Mouse (Mus musculus) G1E (cell line): Measurements from ENCODE around the gene Zmynd11. TPM values are rescaled to one million over a fixed set of nuclear protein-coding genes. Genes with fewer than 3 reads are reported as not detected.
"Not testable (repeated sequence)": the region's sequence is repeated elsewhere in the genome, so short reads cannot be mapped to it uniquely, and the experiment has no call there.

Experiments used
- ATAC-seq: 2 replicates; pipeline ENCODE4 v1.8.0; 2016; ENCODE audit warnings: mild to moderate bottlenecking; ENCODE audit not compliant: insufficient number of reproducible peaks, poor library complexity, low FRiP score, severe bottlenecking; ENCODE audit errors: extremely low read depth
- DNase-seq: peaks from one replicate; pipeline ENCODE4 v3.0.0; 2012; ENCODE audit warnings: low spot score
- H3K27me3 ChIP-seq: 2 replicates; pipeline ENCODE4 v1.6.1; 2012; ENCODE audit warnings: mild to moderate bottlenecking, low read length, inconsistent platforms; ENCODE audit not compliant: insufficient read depth
- H3K36me3 ChIP-seq: replicated peaks from 2 replicates; pipeline ENCODE3; 2012; ENCODE audit warnings: mild to moderate bottlenecking, inconsistent platforms
- H3K4me1 ChIP-seq: 2 replicates; pipeline ENCODE4 v1.6.1; 2012; ENCODE audit warnings: low read depth, low read length, inconsistent platforms, mixed read lengths; ENCODE audit not compliant: insufficient read depth
- H3K4me3 ChIP-seq: 2 replicates; pipeline ENCODE4 v1.5.1; 2012; ENCODE audit warnings: low read depth, mild to moderate bottlenecking, inconsistent platforms, low read length, moderate library complexity, mixed read lengths
- H3K9me3 ChIP-seq: replicated peaks from 2 replicates; pipeline ENCODE4 v1.6.1; 2012; ENCODE audit warnings: inconsistent platforms
- CTCF ChIP-seq: IDR thresholded peaks from 2 replicates; pipeline ENCODE4 v1.5.1; 2012; ENCODE audit warnings: low read depth, low read length, inconsistent platforms, mixed read lengths
- GATA1 ChIP-seq: IDR thresholded peaks from 2 replicates; pipeline ENCODE4 v1.6.1; 2012; ENCODE audit warnings: borderline replicate concordance, low read length, inconsistent platforms, mixed read lengths
- GATA2 ChIP-seq: IDR thresholded peaks from 2 replicates; pipeline ENCODE4 v1.6.1; 2012; ENCODE audit warnings: low read depth, low read length, inconsistent platforms, borderline replicate concordance
- POLR2AphosphoS5 ChIP-seq: IDR thresholded peaks from 2 replicates; pipeline ENCODE4 v1.6.1; 2012; ENCODE audit warnings: low read depth, low read length, inconsistent platforms; ENCODE audit not compliant: insufficient replicate concordance
- TAL1 ChIP-seq: conservative IDR thresholded peaks from 2 replicates; pipeline ENCODE4 v1.6.1; 2012; ENCODE audit warnings: low read depth, low read length, inconsistent platforms, mixed read lengths
- polyA plus RNA-seq: library from polyadenylated mRNA; stranded (reverse); fragments of >175 nt; gene quantifications from 2 replicates; pipeline ENCODE4 v1.2.3, GENCODE M21; 2012
- total RNA-seq, 2 experiments: library from RNA; stranded (forward) in 1 of 2; stranded (reverse) in 1 of 2; fragments of 200-1000 nt in 1 of 2; fragments of >200 nt in 1 of 2; fragmentation: Nextera tagmentation in 1 of 2; gene quantifications; 2 replicates each; pipeline ENCODE4 v1.2.3; 2014 to 2017

Gene Zmynd11
- total and polyA plus RNA-seq, 3 experiments = 23.8 to 90.0 (median 76.9) TPM

GRCm38 (mm10) chr13:9753706-9754105 lies 11.4 kb downstream of the Zmynd11 start:
- Histone ChIP-seq H3K4me1 (peaks cover 11% of the 10 kb centered on the region), H3K9me3 (no peaks in the 10 kb centered on the region), H3K27me3 (no peaks in the 10 kb centered on the region), H3K36me3 (peaks cover 21% of the 10 kb centered on the region), H3K4me3 (no peak overlapping the region)
- DNase-seq (no peak), ATAC-seq (no peak)
- TF ChIP-seq GATA2 = no peak
- TF ChIP-seq TAL1 = no peak
- TF ChIP-seq POLR2AphosphoS5 = no peak
- no peak for TF ChIP-seq GATA1
- TF ChIP-seq CTCF = no peak

- DNase-seq = no peak
- H3K4me1 ChIP-seq = 0 out of 2 replicates have a peak, but pooled peaks cover 2% of the 10 kb centered on the region
- H3K4me3 ChIP-seq = no peak overlapping the region
- no peak for ATAC-seq
- peaks cover 17% of the 10 kb centered on the region for H3K36me3 ChIP-seq
- no peak for TF ChIP-seq GATA2
- TF ChIP-seq TAL1 = no peak
- no peak for TF ChIP-seq CTCF
- no peak for TF ChIP-seq GATA1
- no peak for TF ChIP-seq POLR2AphosphoS5
- H3K9me3 ChIP-seq = no peaks in the 10 kb centered on the region
- H3K27me3 ChIP-seq = no peaks in the 10 kb centered on the region
These were observed 14.8 kb downstream of the Zmynd11 start for GRCm38 (mm10) chr13:9750320-9750719.

GRCm38 (mm10) chr13:9749796-9750195 lies 15.3 kb downstream of the Zmynd11 start:
- no peak overlapping the region for H3K4me3 ChIP-seq
- peaks cover 18% of the 10 kb centered on the region for H3K36me3 ChIP-seq
- H3K4me1 ChIP-seq = 0 out of 2 replicates have a peak, but pooled peaks cover 2% of the 10 kb centered on the region
- no peak for DNase-seq
- ATAC-seq = no peak
- no peaks in the 10 kb centered on the region for H3K27me3 ChIP-seq
- TF ChIP-seq TAL1 (no peak), GATA1 (no peak), POLR2AphosphoS5 (no peak), CTCF (no peak), GATA2 (no peak)
- H3K9me3 ChIP-seq = no peaks in the 10 kb centered on the region

GRCm38 (mm10) chr13:9738190-9738589 lies 26.9 kb downstream of the Zmynd11 start:
- peaks cover 21% of the 10 kb centered on the region for H3K36me3 ChIP-seq
- no peak for ATAC-seq
- no peak for TF ChIP-seq CTCF
- TF ChIP-seq POLR2AphosphoS5 = no peak
- TF ChIP-seq TAL1 = no peak
- TF ChIP-seq GATA1 = no peak
- TF ChIP-seq GATA2 = no peak
- DNase-seq = no peak
- H3K27me3 ChIP-seq = no peaks in the 10 kb centered on the region
- H3K4me3 ChIP-seq = no peak overlapping the region
- peaks cover 10% of the 10 kb centered on the region for H3K4me1 ChIP-seq
- no peaks in the 10 kb centered on the region for H3K9me3 ChIP-seq

- no peak for DNase-seq
- TF ChIP-seq GATA2 (no peak), POLR2AphosphoS5 (no peak), GATA1 (no peak), TAL1 (no peak), CTCF (no peak)
- Histone ChIP-seq H3K4me3 (no peak overlapping the region), H3K27me3 (no peaks in the 10 kb centered on the region), H3K36me3 (peaks cover 26% of the 10 kb centered on the region), H3K9me3 (no peaks in the 10 kb centered on the region), H3K4me1 (peaks cover 10% of the 10 kb centered on the region)
- ATAC-seq = no peak
These were observed 28.1 kb downstream of the Zmynd11 start for GRCm38 (mm10) chr13:9737024-9737423.

GRCm38 (mm10) chr13:9732262-9732661 lies 32.9 kb downstream of the Zmynd11 start:
- H3K36me3 ChIP-seq = peaks cover 67% of the 10 kb centered on the region
- ATAC-seq, H3K4me1 ChIP-seq, H3K9me3 ChIP-seq, DNase-seq, H3K4me3 ChIP-seq, H3K27me3 ChIP-seq: not testable (repeated sequence)

- DNase-seq = no peak
- Histone ChIP-seq H3K4me3 (no peak overlapping the region), H3K4me1 (no peaks in the 10 kb centered on the region), H3K36me3 (peaks cover 74% of the 10 kb centered on the region), H3K27me3 (no peaks in the 10 kb centered on the region), H3K9me3 (no peaks in the 10 kb centered on the region)
- ATAC-seq = no peak
- no peak for TF ChIP-seq POLR2AphosphoS5
- TF ChIP-seq GATA2 = no peak
- no peak for TF ChIP-seq TAL1
- no peak for TF ChIP-seq CTCF
- TF ChIP-seq GATA1 = no peak
These were observed 36.1 kb downstream of the Zmynd11 start for GRCm38 (mm10) chr13:9729073-9729472.
